Mouse (Mus musculus) hindbrain, embryonic 10.5 days (tissue): ENCODE results near the gene Ap3d1. TPM values are rescaled to one million over a fixed set of nuclear protein-coding genes. Genes with fewer than 3 reads are reported as not detected.
A peak's percentile ranks its signal among the peaks of the same experiment; 100 is the strongest.

Experiments
- DNase-seq: peaks from one replicate; pipeline ENCODE4 v3.0.0-alpha.2; 2017; ENCODE audit warnings: low spot score
- H3K27ac ChIP-seq: fragments of 300-500 bp; sonication (generic); 2 replicates; pipeline ENCODE4 v1.5.1; 2016; ENCODE audit warnings: mild to moderate bottlenecking, moderate library complexity
- H3K27me3 ChIP-seq: fragments of 300-500 bp; sonication (generic); 2 replicates; pipeline ENCODE4 v1.6.1; 2016; ENCODE audit warnings: mild to moderate bottlenecking; ENCODE audit not compliant: poor library complexity, insufficient read depth, severe bottlenecking
- H3K36me3 ChIP-seq: fragments of 300-500 bp; sonication (generic); 2 replicates; pipeline ENCODE4 v1.6.1; 2016; ENCODE audit warnings: mild to moderate bottlenecking, moderate library complexity
- H3K4me1 ChIP-seq: fragments of 300-500 bp; sonication (generic); replicated peaks from 2 replicates; pipeline ENCODE4 v1.6.1; 2016; ENCODE audit warnings: mild to moderate bottlenecking
- H3K4me3 ChIP-seq: fragments of 300-500 bp; sonication (generic); 2 replicates; pipeline ENCODE4 v1.5.1; 2016; ENCODE audit warnings: mild to moderate bottlenecking, moderate library complexity
- H3K9me3 ChIP-seq: fragments of 300-500 bp; sonication (generic); 2 replicates; pipeline ENCODE4 v1.6.1; 2016; ENCODE audit warnings: mild to moderate bottlenecking, moderate library complexity
- WGBS: fragments of 180-500 bp; shearing (Covaris S2); methylation state at CpG from one replicate; pipeline ENCODE4 v1.1.7; 2016; 5-methylcytosine and 5-hydroxymethylcytosine counted together
- polyA plus RNA-seq: library from polyadenylated mRNA; unstranded; fragments of >200 nt; fragmentation: Nextera tagmentation; extraction: Ambion mirVana; gene quantifications from 2 replicates; pipeline ENCODE4 v1.2.1, GENCODE M21; 2016

Gene Ap3d1
- polyA plus RNA-seq, 1 experiment from 2014 or later: 65.8 TPM

GRCm38 (mm10) chr10:80774549-80774948 is 32.5 kb upstream of the Ap3d1 start:
- Histone ChIP-seq H3K36me3 (peaks cover 100% of the 10 kb centered on the region), H3K27me3 (no peaks in the 10 kb centered on the region), H3K4me3 (no peak overlapping the region), H3K9me3 (no peaks in the 10 kb centered on the region), H3K27ac (no peak overlapping the region), H3K4me1 (peaks cover 8% of the 10 kb centered on the region; the same call in 1 of the 2 replicates)
- WGBS: 64% methylated on average over 2 of the region's 2 CpGs
- DNase-seq: peak; percentile 73

DNA sequence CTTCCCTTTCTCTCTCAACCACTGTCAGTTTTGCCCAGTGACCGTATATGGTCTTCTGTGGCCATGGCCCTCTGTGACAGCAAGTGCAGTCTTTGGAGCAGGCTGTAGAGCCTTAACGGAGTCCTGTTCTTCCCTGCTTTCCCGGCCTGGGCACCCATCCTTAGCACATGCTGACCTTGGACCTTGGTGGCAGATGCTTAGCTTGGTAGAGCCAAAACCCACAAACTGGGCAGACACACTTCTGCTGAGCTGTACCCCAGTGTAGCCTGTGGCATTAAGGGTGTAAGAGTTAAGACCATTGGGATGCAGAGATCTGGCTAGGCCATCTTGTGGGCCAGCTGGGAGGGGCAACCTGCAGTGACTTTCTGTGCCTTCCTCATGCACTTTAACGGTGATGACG is 31.8 kb upstream of the Ap3d1 start:
- no peaks in the 10 kb centered on the region for H3K9me3 ChIP-seq
- no peaks in the 10 kb centered on the region for H3K27me3 ChIP-seq
- WGBS: 89% methylated on average over 5 of the region's 5 CpGs
- no peak overlapping the region for H3K27ac ChIP-seq
- H3K36me3 ChIP-seq: peaks cover 100% of the 10 kb centered on the region
- no peak for DNase-seq
- H3K4me3 ChIP-seq: no peak overlapping the region
- H3K4me1 ChIP-seq: peaks cover 8% of the 10 kb centered on the region; the same call in 1 of the 2 replicates

DNA sequence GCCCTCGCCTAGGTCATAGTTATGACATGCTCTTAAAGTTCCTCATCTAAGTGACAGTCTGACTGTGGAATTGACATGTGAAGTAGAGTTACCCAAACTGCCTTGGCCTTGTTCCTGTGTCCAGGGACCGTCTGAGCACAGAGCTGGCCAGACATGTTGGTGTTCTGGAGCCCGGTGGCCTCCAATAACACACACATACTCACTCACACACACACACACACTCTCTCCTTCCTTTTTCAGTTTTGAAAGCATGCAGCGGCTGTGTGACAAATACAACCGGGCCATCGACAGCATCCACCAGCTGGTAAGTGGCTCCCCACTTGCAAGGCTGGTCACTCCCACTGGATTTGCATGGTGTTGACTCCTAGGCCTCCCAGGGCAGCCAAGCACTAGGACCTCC is 26.3 kb upstream of the Ap3d1 start:
- H3K27me3 ChIP-seq: no peaks in the 10 kb centered on the region
- peaks cover 7% of the 10 kb centered on the region for H3K4me1 ChIP-seq
- H3K27ac ChIP-seq: no peak overlapping the region
- no peaks in the 10 kb centered on the region for H3K9me3 ChIP-seq
- no peak for DNase-seq
- H3K36me3 ChIP-seq: peaks cover 99% of the 10 kb centered on the region
- 88% methylated on average over 6 of the region's 6 CpGs for WGBS
- H3K4me3 ChIP-seq: no peak overlapping the region

GRCm38 (mm10) chr10:80766161-80766815 is 24.2 kb upstream of the Ap3d1 start:
- Histone ChIP-seq H3K27me3 (no peaks in the 10 kb centered on the region), H3K36me3 (peaks cover 88% of the 10 kb centered on the region), H3K9me3 (no peaks in the 10 kb centered on the region), H3K4me1 (peaks cover 12% of the 10 kb centered on the region), H3K27ac (no peak overlapping the region), H3K4me3 (no peak overlapping the region)
- no peak for DNase-seq
- 76% methylated on average over 10 of the region's 10 CpGs for WGBS

- WGBS: 89% methylated on average over 2 of the region's 2 CpGs
- Histone ChIP-seq H3K27me3 (no peaks in the 10 kb centered on the region), H3K4me1 (peaks cover 16% of the 10 kb centered on the region), H3K36me3 (peaks cover 82% of the 10 kb centered on the region), H3K27ac (no peak overlapping the region), H3K4me3 (no peak overlapping the region), H3K9me3 (no peaks in the 10 kb centered on the region)
- no peak for DNase-seq
These were observed 23.7 kb upstream of the Ap3d1 start for GRCm38 (mm10) chr10:80765746-80766145.

DNA sequence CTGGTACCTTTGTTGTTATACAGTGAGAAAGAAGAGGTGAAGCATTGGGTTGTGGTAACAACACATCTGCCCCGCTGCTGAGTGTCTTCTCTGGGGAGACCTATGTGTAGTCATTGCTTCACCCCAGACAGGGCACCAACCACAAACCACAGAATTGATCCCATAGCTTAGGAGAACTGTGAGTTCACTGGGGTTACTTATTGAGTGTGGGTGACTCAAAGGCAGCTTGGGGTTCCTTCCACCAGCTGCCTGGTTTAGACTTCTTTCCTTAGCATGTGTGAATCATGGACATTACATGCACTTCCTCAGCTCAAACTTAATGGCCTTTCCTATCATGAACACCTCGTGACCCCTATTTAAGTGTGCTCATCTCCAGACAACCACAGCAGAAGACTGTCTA is 21.4 kb upstream of the Ap3d1 start:
- H3K4me1 ChIP-seq: peaks cover 36% of the 10 kb centered on the region
- no peaks in the 10 kb centered on the region for H3K9me3 ChIP-seq
- 88% methylated on average over 2 of the region's 2 CpGs for WGBS
- no peak overlapping the region for H3K4me3 ChIP-seq
- H3K27ac ChIP-seq: no peak overlapping the region
- peaks cover 60% of the 10 kb centered on the region for H3K36me3 ChIP-seq
- no peaks in the 10 kb centered on the region for H3K27me3 ChIP-seq
- no peak for DNase-seq

- Histone ChIP-seq H3K27ac (no peak overlapping the region), H3K4me1 (peaks cover 53% of the 10 kb centered on the region), H3K27me3 (no peaks in the 10 kb centered on the region), H3K36me3 (peaks cover 45% of the 10 kb centered on the region), H3K9me3 (no peaks in the 10 kb centered on the region), H3K4me3 (no peak overlapping the region)
- no peak for DNase-seq
- WGBS: 75% methylated on average over 3 of the region's 3 CpGs
These were observed 19.8 kb upstream of the Ap3d1 start for GRCm38 (mm10) chr10:80761821-80762220.

GRCm38 (mm10) chr10:80760596-80761524 is 18.8 kb upstream of the Ap3d1 start:
- Histone ChIP-seq H3K4me1 (peaks cover 55% of the 10 kb centered on the region), H3K27me3 (no peaks in the 10 kb centered on the region), H3K36me3 (peaks cover 35% of the 10 kb centered on the region), H3K27ac (no peak overlapping the region), H3K9me3 (no peaks in the 10 kb centered on the region), H3K4me3 (no peak overlapping the region)
- no peak for DNase-seq
- 87% methylated on average over 4 of the region's 4 CpGs for WGBS

- DNase-seq: no peak
- no peaks in the 10 kb centered on the region for H3K27me3 ChIP-seq
- peaks cover 13% of the 10 kb centered on the region; the same call in 1 of the 2 replicates for H3K36me3 ChIP-seq
- 85% methylated on average over 7 of the region's 7 CpGs for WGBS
- no peaks in the 10 kb centered on the region for H3K9me3 ChIP-seq
- H3K4me1 ChIP-seq: peaks cover 63% of the 10 kb centered on the region
- no peak overlapping the region for H3K27ac ChIP-seq
- H3K4me3 ChIP-seq: peak overlapping the region; percentile 7; the same call in 1 of the 2 replicates
These were observed 16.6 kb upstream of the Ap3d1 start for GRCm38 (mm10) chr10:80758651-80759050.

GRCm38 (mm10) chr10:80757717-80758116 is 15.7 kb upstream of the Ap3d1 start:
- DNase-seq: peak; percentile 59
- Histone ChIP-seq H3K9me3 (no peaks in the 10 kb centered on the region), H3K36me3 (peaks cover 4% of the 10 kb centered on the region; the same call in 1 of the 2 replicates), H3K27ac (no peak overlapping the region), H3K27me3 (no peaks in the 10 kb centered on the region), H3K4me3 (peak overlapping the region; percentile 91), H3K4me1 (peaks cover 58% of the 10 kb centered on the region)
- WGBS: 39% methylated on average over 5 of the region's 5 CpGs

DNA sequence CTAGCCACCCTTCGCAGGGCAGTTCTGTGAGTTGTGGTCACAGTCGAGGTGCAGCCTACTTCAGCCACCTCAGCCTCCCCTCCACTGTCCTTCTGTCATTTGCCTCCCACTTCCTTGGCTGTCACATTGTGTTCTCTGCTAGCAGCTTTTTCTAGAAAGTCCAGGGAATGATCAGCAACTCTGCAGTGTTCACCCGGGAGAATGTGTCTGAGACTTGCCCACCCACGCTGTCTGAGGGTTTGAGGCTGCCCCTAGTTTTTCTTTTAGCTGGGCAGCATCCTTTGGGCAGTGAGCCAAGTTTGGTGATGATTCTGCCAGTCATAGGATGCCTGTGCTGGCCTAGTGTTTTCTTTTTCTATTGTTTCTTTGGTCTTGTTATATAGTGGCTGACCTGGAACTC is 14.9 kb upstream of the Ap3d1 start:
- Histone ChIP-seq H3K4me1 (peaks cover 66% of the 10 kb centered on the region), H3K36me3 (no peaks in the 10 kb centered on the region), H3K4me3 (peak overlapping the region; percentile 91), H3K27me3 (no peaks in the 10 kb centered on the region), H3K27ac (0 out of 2 replicates have a peak overlapping the region, but pooled peaks have one; percentile 97), H3K9me3 (no peaks in the 10 kb centered on the region)
- WGBS: 76% methylated on average over 4 of the region's 4 CpGs
- DNase-seq: no peak

GRCm38 (mm10) chr10:80756509-80756908 is 14.4 kb upstream of the Ap3d1 start:
- DNase-seq: no peak
- Histone ChIP-seq H3K36me3 (no peaks in the 10 kb centered on the region), H3K4me1 (peaks cover 71% of the 10 kb centered on the region), H3K9me3 (no peaks in the 10 kb centered on the region), H3K4me3 (peak overlapping the region; percentile 91), H3K27me3 (no peaks in the 10 kb centered on the region), H3K27ac (peak overlapping the region; percentile 97; the same call in 1 of the 2 replicates)
- whole genome bisulfite sequencing: 72% methylated on average over 2 of the region's 2 CpGs

GRCm38 (mm10) chr10:80756099-80756498 is 14.0 kb upstream of the Ap3d1 start:
- 36% methylated on average over 3 of the region's 3 CpGs for WGBS
- peaks cover 74% of the 10 kb centered on the region for H3K4me1 ChIP-seq
- H3K4me3 ChIP-seq: peak overlapping the region; percentile 91
- DNase-seq: no peak
- H3K9me3 ChIP-seq: no peaks in the 10 kb centered on the region
- peak overlapping the region; percentile 97 for H3K27ac ChIP-seq
- H3K27me3 ChIP-seq: no peaks in the 10 kb centered on the region
- H3K36me3 ChIP-seq: no peaks in the 10 kb centered on the region
